Mouse (Mus musculus) MEL (cell line): ENCODE data around the gene Traf2. TPM values are rescaled to one million over a fixed set of nuclear protein-coding genes. Genes with fewer than 3 reads are reported as not detected.

Source experiments
- DNase-seq: peaks from one replicate; pipeline ENCODE4 v3.0.0; 2011; ENCODE audit warnings: low read depth, low spot score
- H3K27ac ChIP-seq: 2 replicates; pipeline ENCODE4 v1.5.1; 2012; ENCODE audit warnings: low read depth, mild to moderate bottlenecking, control low read depth, low read length, moderate library complexity; ENCODE audit not compliant: control insufficient read depth
- H3K27me3 ChIP-seq, 2 experiments: fragments of 150-350 bp in 1 of 2; sonication (generic) in 1 of 2; 2 replicates each; pipeline ENCODE4 v1.6.1; 2012; ENCODE audit warnings: low read length in 2 of 2, mild to moderate bottlenecking in 2 of 2, improper control_type of control experiment in 1 of 2, moderate library complexity in 1 of 2; ENCODE audit not compliant: insufficient read depth in 2 of 2, control insufficient read depth in 1 of 2
- H3K36me3 ChIP-seq, 2 experiments: 2 replicates each; pipeline ENCODE4 v1.6.1; 2012 to 2014; ENCODE audit warnings: low read length in 2 of 2, improper control_type of control experiment in 1 of 2, inconsistent platforms in 1 of 2, mild to moderate bottlenecking in 1 of 2; ENCODE audit not compliant: insufficient read depth in 2 of 2, control insufficient read depth in 1 of 2
- H3K4me1 ChIP-seq, 2 experiments: fragments of 150-350 bp in 1 of 2; sonication (generic) in 1 of 2; 2 replicates each; pipeline ENCODE4 v1.6.1; 2012; ENCODE audit warnings: low read length in 2 of 2, improper control_type of control experiment in 1 of 2, mild to moderate bottlenecking in 1 of 2; ENCODE audit not compliant: insufficient read depth in 2 of 2, control insufficient read depth in 1 of 2
- H3K4me3 ChIP-seq, 2 experiments: fragments of 150-350 bp in 1 of 2; sonication (generic) in 1 of 2; 2 replicates each; pipeline ENCODE4 v1.5.1; 2012; ENCODE audit warnings: low read depth in 2 of 2, low read length in 2 of 2, mild to moderate bottlenecking in 2 of 2, moderate library complexity in 2 of 2, control low read depth in 1 of 2, improper control_type of control experiment in 1 of 2; ENCODE audit not compliant: control insufficient read depth in 1 of 2, insufficient read depth in 1 of 2
- H3K79me2 ChIP-seq: 2 replicates; pipeline ENCODE4 v1.6.1; 2012; ENCODE audit warnings: mild to moderate bottlenecking, low read length, moderate library complexity; ENCODE audit not compliant: control insufficient read depth, poor library complexity, insufficient read depth
- H3K9ac ChIP-seq: 2 replicates; pipeline ENCODE4 v1.6.1; 2012; ENCODE audit warnings: low read depth, mild to moderate bottlenecking, control low read depth, low read length, moderate library complexity; ENCODE audit not compliant: control insufficient read depth, poor library complexity, severe bottlenecking
- H3K9me3 ChIP-seq: fragments of 150-350 bp; sonication (generic); replicated peaks from 2 replicates; pipeline ENCODE4 v1.6.1; 2012; ENCODE audit warnings: mild to moderate bottlenecking, low read length, improper control_type of control experiment, moderate library complexity; ENCODE audit not compliant: insufficient read depth
- CTCF ChIP-seq, 3 experiments: IDR thresholded peaks in 2 of 3; conservative IDR thresholded peaks in 1 of 3; 2 replicates each; pipeline ENCODE4 v1.5.1; 2011 to 2012; ENCODE audit warnings: low read length in 3 of 3, low read depth in 2 of 3, mild to moderate bottlenecking in 2 of 3, improper control_type of control experiment in 1 of 3, inconsistent platforms in 1 of 3, mixed read lengths in 1 of 3, moderate library complexity in 1 of 3; ENCODE audit not compliant: control insufficient read depth in 1 of 3, insufficient read depth in 1 of 3, poor library complexity in 1 of 3, severe bottlenecking in 1 of 3
- EP300 ChIP-seq, 2 experiments: IDR thresholded peaks; 2 replicates each; pipeline ENCODE4 v1.6.1; 2011; ENCODE audit warnings: improper control_type of control experiment in 2 of 2, low read length in 2 of 2, low read depth in 1 of 2, mild to moderate bottlenecking in 1 of 2
- ETS1 ChIP-seq: IDR thresholded peaks from 2 replicates; pipeline ENCODE4 v1.6.1; 2012; ENCODE audit warnings: low read depth, mild to moderate bottlenecking, inconsistent platforms, low read length, improper control_type of control experiment, moderate library complexity
- MAX ChIP-seq: IDR thresholded peaks from 2 replicates; pipeline ENCODE4 v1.6.1; 2011; ENCODE audit warnings: low read length, improper control_type of control experiment
- MEF2A ChIP-seq: IDR thresholded peaks from 2 replicates; pipeline ENCODE4 v1.6.1; 2014; ENCODE audit warnings: low read depth, mild to moderate bottlenecking, inconsistent platforms, low read length, improper control_type of control experiment; ENCODE audit not compliant: poor library complexity, insufficient replicate concordance, severe bottlenecking; ENCODE audit errors: extremely low read depth
- NELFE ChIP-seq: IDR thresholded peaks from 2 replicates; pipeline ENCODE4 v1.6.1; 2011; ENCODE audit warnings: low read depth, low read length, improper control_type of control experiment
- RAD21 ChIP-seq: IDR thresholded peaks from 2 replicates; pipeline ENCODE4 v1.6.1; 2011; ENCODE audit warnings: mild to moderate bottlenecking, low read depth, low read length, improper control_type of control experiment
- SIN3A ChIP-seq: IDR thresholded peaks from 2 replicates; pipeline ENCODE4 v1.6.1; 2012; ENCODE audit warnings: low read length, improper control_type of control experiment, inconsistent platforms
- SMC3 ChIP-seq: IDR thresholded peaks from 2 replicates; pipeline ENCODE4 v1.6.1; 2011; ENCODE audit warnings: low read depth, low read length, improper control_type of control experiment
- TBP ChIP-seq: IDR thresholded peaks from 2 replicates; pipeline ENCODE4 v1.8.0; 2011; ENCODE audit warnings: low read depth, low read length, improper control_type of control experiment
- USF1 ChIP-seq: IDR thresholded peaks from 2 replicates; pipeline ENCODE4 v1.6.1; 2014; ENCODE audit warnings: low read depth, mild to moderate bottlenecking, inconsistent platforms, low read length, improper control_type of control experiment, moderate library complexity
- ZC3H11A ChIP-seq: IDR thresholded peaks from 2 replicates; pipeline ENCODE4 v1.6.1; 2012; ENCODE audit warnings: low read depth, mild to moderate bottlenecking, inconsistent platforms, low read length, improper control_type of control experiment
- ZMIZ1 ChIP-seq: IDR thresholded peaks from 2 replicates; pipeline ENCODE4 v1.6.1; 2012; ENCODE audit warnings: low read depth, mild to moderate bottlenecking, inconsistent platforms, low read length, improper control_type of control experiment, moderate library complexity
- ZNF384 ChIP-seq: IDR thresholded peaks from 2 replicates; pipeline ENCODE4 v1.6.1; 2012; ENCODE audit warnings: low read depth, mild to moderate bottlenecking, inconsistent platforms, low read length, improper control_type of control experiment
- polyA plus RNA-seq, 2 experiments: library from polyadenylated mRNA; stranded (reverse) in 1 of 2; unstranded in 1 of 2; fragments of >175 nt in 1 of 2; fragments of >200 nt in 1 of 2; gene quantifications; 2 replicates each; pipeline versions ENCODE4 v1.2.1 to v1.2.4; 2012; ENCODE audit warnings: low replicate concordance in 2 of 2, low read depth in 1 of 2; ENCODE audit not compliant: insufficient read length in 2 of 2, insufficient read depth in 1 of 2, missing spikeins in 1 of 2
- total RNA-seq: library from RNA; depleted of rRNA; stranded (reverse); fragments of 300-350 nt; gene quantifications from 2 replicates; pipeline ENCODE4 v1.2.3, GENCODE M21; 2012

The Traf2 gene
- total and polyA plus RNA-seq, 3 experiments, result 19.9 to 28.3 TPM; not detected in 1

GRCm38 (mm10) chr2:25484901-25485647 is 61.7 kb downstream of the Traf2 start:
- DNase-seq, result no peak
- Histone ChIP-seq H3K4me3 (no peak overlapping the region), H3K27ac (no peak overlapping the region), H3K36me3 (no peaks in the 10 kb centered on the region), H3K9ac (no peak overlapping the region), H3K9me3 (no peaks in the 10 kb centered on the region), H3K79me2 (no peaks in the 10 kb centered on the region), H3K4me1 (no peaks in the 10 kb centered on the region), H3K27me3 (peaks cover 2 to 9% of the 10 kb centered on the region in 2 experiments; a peak in 3 of 4 replicates)
- no peak for TF ChIP-seq NELFE
- no peak for TF ChIP-seq ZC3H11A
- TF ChIP-seq SIN3A, result no peak
- TF ChIP-seq MAX, result no peak
- TF ChIP-seq MEF2A, result no peak
- TF ChIP-seq USF1, result no peak
- no peak for TF ChIP-seq TBP
- TF ChIP-seq EP300 (IDR thresholded peaks at IDR 0.05; ENCODE audit: low read depth in 1 of 2, low read length in 2 of 2), result no peak
- no peak for TF ChIP-seq ZMIZ1
- TF ChIP-seq ZNF384, result no peak

- Histone ChIP-seq H3K4me3 (no peak overlapping the region), H3K9me3 (no peaks in the 10 kb centered on the region), H3K4me1 (no peaks in the 10 kb centered on the region), H3K27me3 (peaks cover 2 to 7% of the 10 kb centered on the region in 2 experiments; a peak in 3 of 4 replicates), H3K9ac (no peak overlapping the region), H3K27ac (no peak overlapping the region), H3K36me3 (no peaks in the 10 kb centered on the region), H3K79me2 (no peaks in the 10 kb centered on the region)
- DNase-seq, result peak; percentile 61
- TF ChIP-seq SMC3 (peak; percentile 66), ETS1 (no peak), ZC3H11A (peak; percentile 65), CTCF (IDR thresholded peaks at IDR 0.05 in 2 of 3, conservative IDR thresholded peaks at IDR 0.05 in 1 of 3; ENCODE audit: control insufficient read depth in 1 of 3, insufficient read depth in 1 of 3, low read depth in 2 of 3, low read length in 3 of 3, poor library complexity in 1 of 3, severe bottlenecking in 1 of 3) (peak; percentile 70 to 82 (median 76)), RAD21 (peak; percentile 78)
These were observed 63.8 kb downstream of the Traf2 start for GRCm38 (mm10) chr2:25482969-25483368.
